Mouse (Mus musculus) olfactory bulb, adult 2 months (tissue): ENCODE measurements around the gene Rnf19b. TPM values are rescaled to one million over a fixed set of nuclear protein-coding genes. Genes with fewer than 3 reads are reported as not detected.

ENCODE experiments used
- H3K27ac ChIP-seq: fragments of 200-500 bp; 2 replicates; pipeline ENCODE4 v1.5.1; 2012; ENCODE audit warnings: low read depth, low read length; ENCODE audit not compliant: insufficient read depth
- H3K4me1 ChIP-seq: fragments of 200-500 bp; 2 replicates; pipeline ENCODE4 v1.6.1; 2012; ENCODE audit warnings: low read length; ENCODE audit not compliant: control insufficient read depth, insufficient read depth
- H3K4me3 ChIP-seq: fragments of 200-500 bp; 2 replicates; pipeline ENCODE4 v1.5.1; 2012; ENCODE audit warnings: mild to moderate bottlenecking, low read depth, low read length, moderate library complexity; ENCODE audit not compliant: insufficient read depth
- CTCF ChIP-seq: fragments of 200-500 bp; IDR thresholded peaks from 2 replicates; pipeline ENCODE4 v1.5.1; 2012; ENCODE audit warnings: low read depth, mild to moderate bottlenecking, low read length, moderate library complexity; ENCODE audit not compliant: insufficient read depth
- POLR2A ChIP-seq: fragments of 200-500 bp; IDR thresholded peaks from 2 replicates; pipeline ENCODE4 v1.6.1; 2012; ENCODE audit warnings: mild to moderate bottlenecking, low read depth, low read length, moderate library complexity; ENCODE audit not compliant: insufficient read depth
- WGBS: fragments of 180-500 bp; shearing (Covaris S2); methylation state at CpG from one replicate; pipeline ENCODE4 v1.1.7; 2018; 5-methylcytosine and 5-hydroxymethylcytosine counted together
- polyA plus RNA-seq: library from polyadenylated mRNA; stranded (reverse); fragments of >200 nt; gene quantifications from 2 replicates; pipeline ENCODE4 v1.2.4, GENCODE M21; 2012; ENCODE audit warnings: low replicate concordance; ENCODE audit not compliant: missing spikeins, insufficient read depth, insufficient read length

Gene Rnf19b
- polyA plus RNA-seq, 1 experiment = not detected

DNA sequence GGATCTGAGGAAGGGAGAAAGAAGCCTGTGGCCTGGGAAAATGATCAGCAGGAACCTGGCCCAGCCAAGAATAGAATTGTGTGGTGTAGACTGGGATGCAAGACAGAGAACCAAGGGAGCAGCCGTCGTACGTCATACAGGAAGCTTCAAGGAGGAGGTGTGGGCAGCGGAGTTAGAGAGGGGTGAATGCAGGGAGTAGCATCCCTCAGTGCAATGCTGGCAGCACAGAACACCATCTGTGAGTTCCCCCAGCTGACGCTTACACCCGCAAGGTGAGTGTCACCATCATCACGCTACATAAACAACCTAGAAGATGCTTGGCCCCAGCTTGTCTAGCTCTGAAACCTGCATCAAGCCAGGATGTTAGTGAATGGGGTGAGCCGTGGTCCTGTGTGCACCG is 38.3 kb upstream of the Rnf19b start:
- no peak overlapping the region for H3K27ac ChIP-seq
- H3K4me1 ChIP-seq = peaks cover 15% of the 10 kb centered on the region
- no peak for TF ChIP-seq CTCF
- TF ChIP-seq POLR2A = no peak
- H3K4me3 ChIP-seq = no peak overlapping the region
- WGBS = 57% methylated on average over 9 of the region's 9 CpGs

DNA sequence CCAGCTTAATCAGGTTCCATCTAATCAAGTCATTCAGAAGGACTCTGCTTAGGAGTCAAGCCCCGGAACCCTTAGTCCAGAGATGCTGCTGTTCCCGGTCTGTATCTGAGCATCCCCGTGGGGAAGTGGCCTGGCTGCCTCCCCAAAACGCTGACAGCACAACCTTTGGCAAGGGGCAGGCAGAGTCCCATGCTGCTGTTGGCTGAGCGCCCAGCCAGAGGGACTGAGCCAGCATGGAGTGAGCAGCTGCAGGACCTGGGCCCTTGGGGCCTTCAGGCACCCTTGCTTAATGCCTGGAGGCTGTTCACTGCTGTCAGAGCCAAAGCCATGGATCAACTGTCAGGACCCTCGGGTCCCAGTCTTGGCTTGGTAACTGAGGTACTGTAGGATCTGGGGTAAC is 37.6 kb upstream of the Rnf19b start:
- 38% methylated on average over 6 of the region's 6 CpGs for WGBS
- Histone ChIP-seq H3K27ac (no peak overlapping the region), H3K4me3 (no peak overlapping the region), H3K4me1 (peaks cover 15% of the 10 kb centered on the region)
- TF ChIP-seq POLR2A = no peak
- TF ChIP-seq CTCF = no peak

DNA sequence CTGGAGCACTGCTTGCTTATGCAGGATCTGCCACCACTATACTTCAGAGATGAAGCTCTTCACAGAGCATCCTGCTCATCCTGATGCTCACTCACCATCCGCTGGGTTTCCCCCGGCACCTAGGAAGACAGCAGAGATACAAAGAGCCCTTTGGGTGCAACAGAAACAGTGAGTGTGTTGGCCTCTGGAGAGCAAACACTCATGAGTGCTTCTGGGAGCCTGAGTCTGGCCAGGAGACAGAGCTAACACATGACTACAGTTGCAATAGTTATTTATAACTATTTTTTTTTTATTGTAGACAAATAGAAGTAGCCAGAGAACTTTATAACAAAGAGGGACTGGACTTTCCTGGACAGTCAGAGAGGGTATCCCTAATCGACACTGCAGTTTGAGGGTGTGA is 36.6 kb upstream of the Rnf19b start:
- H3K27ac ChIP-seq = no peak overlapping the region
- 92% methylated on average over 3 of the region's 3 CpGs for WGBS
- TF ChIP-seq POLR2A = no peak
- no peak for TF ChIP-seq CTCF
- no peak overlapping the region for H3K4me3 ChIP-seq
- peaks cover 15% of the 10 kb centered on the region for H3K4me1 ChIP-seq

DNA sequence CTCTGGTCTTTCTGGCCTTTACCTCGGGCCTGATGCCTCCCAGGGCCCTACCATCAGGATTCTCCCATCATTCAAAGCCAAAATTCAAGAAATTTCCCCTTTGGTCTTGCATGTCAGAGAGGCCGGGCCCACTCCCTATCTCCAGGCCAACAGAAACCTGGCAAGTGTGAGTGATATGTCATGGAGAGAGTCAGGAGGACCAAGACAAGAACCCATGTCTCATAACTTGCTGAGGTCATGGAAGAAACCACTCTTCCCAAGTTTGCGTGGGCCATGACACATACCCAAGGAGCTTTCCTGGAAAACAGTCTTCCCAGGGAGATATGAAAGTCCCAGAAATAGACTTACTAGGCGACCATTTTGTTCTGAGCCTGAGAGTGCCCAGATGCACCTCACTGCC is 36.2 kb upstream of the Rnf19b start:
- Histone ChIP-seq H3K27ac (no peak overlapping the region), H3K4me1 (peaks cover 15% of the 10 kb centered on the region), H3K4me3 (no peak overlapping the region)
- 83% methylated on average over 4 of the region's 4 CpGs for WGBS
- TF ChIP-seq POLR2A = no peak
- no peak for TF ChIP-seq CTCF

DNA sequence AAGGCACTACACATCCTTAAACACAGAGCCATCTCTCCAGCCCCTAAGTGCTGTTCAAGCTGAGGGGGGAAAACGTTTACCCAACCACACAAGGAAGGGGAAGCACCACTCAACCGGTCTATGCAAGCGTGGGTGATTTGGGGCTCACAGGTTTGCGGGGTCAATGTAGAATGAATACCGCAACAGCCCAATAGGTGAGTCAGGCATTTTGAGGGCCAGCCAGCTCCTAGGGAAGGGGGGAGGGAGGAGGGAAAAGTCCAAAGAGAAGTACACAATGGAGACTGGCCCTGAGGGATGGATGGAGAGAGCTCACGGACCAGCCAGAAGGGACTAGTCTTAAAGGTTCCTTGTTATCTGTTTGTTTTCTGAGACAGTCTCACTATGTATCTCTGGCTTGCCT is 34.2 kb upstream of the Rnf19b start:
- WGBS = 85% methylated on average over 6 of the region's 6 CpGs
- no peak for TF ChIP-seq POLR2A
- TF ChIP-seq CTCF = no peak
- Histone ChIP-seq H3K4me3 (no peak overlapping the region), H3K27ac (no peak overlapping the region), H3K4me1 (peaks cover 12% of the 10 kb centered on the region)

DNA sequence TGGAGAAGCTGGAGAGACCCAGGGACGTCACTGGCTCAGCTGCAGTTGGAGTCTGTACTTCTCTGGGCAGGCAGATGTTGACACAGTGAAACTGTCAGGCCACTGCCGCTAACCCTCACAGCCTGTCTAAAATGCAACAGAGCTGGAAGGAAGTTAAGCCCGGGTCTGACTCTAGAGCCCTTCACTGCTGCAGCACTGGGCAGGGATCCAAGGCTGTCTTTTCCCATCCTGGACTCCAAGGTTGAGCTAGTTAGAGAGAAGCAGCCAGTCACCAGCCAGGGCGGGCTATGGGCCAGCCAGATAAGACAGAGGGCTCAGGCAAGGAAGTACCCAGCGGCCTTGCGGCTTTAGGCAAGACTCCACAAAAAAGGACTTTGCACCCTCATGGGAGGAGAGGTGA is 33.3 kb upstream of the Rnf19b start:
- WGBS = 71% methylated on average over 6 of the region's 6 CpGs
- Histone ChIP-seq H3K27ac (no peak overlapping the region), H3K4me1 (peaks cover 8% of the 10 kb centered on the region), H3K4me3 (no peak overlapping the region)
- no peak for TF ChIP-seq CTCF
- no peak for TF ChIP-seq POLR2A

DNA sequence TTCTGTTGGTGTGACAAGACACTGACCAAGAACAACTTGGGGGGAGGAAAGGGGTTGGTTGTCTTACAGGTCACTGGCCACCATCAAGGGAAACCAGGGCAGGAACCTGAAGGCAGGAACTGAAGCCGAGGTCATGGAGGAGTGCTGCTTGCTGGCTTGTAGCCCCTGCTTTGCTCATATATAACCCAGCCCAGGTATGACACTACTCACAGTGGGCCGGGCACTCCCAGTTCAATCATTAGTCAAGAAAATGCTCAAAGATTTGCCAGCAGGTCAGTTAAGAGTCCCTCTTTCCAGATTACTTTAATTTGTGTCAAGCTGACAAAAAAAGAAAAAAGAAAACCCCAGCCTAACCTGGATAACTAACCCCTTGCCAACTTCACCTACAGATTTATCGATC is 32.4 kb upstream of the Rnf19b start:
- Histone ChIP-seq H3K27ac (no peak overlapping the region), H3K4me1 (peaks cover 3% of the 10 kb centered on the region; the same call in 1 of the 2 replicates), H3K4me3 (no peak overlapping the region)
- TF ChIP-seq POLR2A (no peak), CTCF (no peak)
- 99% methylated on average over 3 of the region's 3 CpGs for WGBS

DNA sequence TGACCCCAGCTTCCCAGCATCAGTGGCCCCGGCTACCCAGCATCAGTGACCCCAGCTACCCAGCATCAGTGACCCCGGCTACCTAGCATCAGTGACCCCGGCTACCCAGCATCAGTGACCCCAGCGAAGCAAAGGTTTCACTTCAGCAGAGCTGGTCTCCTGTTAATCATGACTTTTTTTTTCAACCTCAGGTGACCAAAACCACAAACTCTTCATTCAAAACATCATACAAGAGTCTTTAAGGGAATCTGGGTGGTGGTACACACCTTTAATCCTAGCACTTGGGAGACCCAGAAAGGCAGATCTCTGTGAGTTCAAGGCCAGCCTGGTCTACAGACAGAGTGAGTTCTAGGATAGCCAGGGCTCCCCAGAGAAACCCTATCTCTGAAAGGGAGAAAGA is 27.3 kb upstream of the Rnf19b start:
- Histone ChIP-seq H3K27ac (no peak overlapping the region), H3K4me3 (no peak overlapping the region), H3K4me1 (peaks cover 14% of the 10 kb centered on the region)
- TF ChIP-seq CTCF (no peak), POLR2A (no peak)
- WGBS = 86% methylated on average over 4 of the region's 4 CpGs

DNA sequence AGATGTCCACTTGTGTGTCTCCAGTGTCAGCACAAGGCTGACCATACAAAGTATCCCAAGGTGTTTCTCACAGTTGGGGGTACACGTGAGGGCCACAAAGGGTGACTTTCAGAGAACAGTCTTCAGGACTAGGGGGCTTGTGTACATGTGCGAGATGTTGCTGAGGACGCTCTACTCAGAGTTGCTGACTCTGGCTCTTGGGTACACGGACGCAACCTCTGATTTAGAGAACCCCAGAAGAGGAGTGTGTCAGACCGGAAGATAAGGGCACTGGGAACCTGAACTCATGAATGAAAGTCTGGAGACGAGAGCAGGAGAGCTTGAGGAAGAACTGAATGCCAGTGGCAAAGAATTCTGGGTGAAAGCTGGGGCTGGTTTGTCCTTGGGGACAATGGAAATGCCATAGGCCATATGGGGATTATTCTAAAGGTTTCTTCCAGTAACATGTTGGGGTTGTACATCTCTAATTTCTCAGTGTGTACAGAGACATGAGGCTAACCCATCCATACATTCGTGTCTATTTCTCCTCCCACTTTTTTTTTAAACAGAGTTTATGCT is 26.6 kb upstream of the Rnf19b start:
- H3K4me1 ChIP-seq = peaks cover 14% of the 10 kb centered on the region
- no peak overlapping the region for H3K27ac ChIP-seq
- no peak for TF ChIP-seq CTCF
- no peak for TF ChIP-seq POLR2A
- H3K4me3 ChIP-seq = no peak overlapping the region
- 90% methylated on average over 8 of the region's 8 CpGs for WGBS

DNA sequence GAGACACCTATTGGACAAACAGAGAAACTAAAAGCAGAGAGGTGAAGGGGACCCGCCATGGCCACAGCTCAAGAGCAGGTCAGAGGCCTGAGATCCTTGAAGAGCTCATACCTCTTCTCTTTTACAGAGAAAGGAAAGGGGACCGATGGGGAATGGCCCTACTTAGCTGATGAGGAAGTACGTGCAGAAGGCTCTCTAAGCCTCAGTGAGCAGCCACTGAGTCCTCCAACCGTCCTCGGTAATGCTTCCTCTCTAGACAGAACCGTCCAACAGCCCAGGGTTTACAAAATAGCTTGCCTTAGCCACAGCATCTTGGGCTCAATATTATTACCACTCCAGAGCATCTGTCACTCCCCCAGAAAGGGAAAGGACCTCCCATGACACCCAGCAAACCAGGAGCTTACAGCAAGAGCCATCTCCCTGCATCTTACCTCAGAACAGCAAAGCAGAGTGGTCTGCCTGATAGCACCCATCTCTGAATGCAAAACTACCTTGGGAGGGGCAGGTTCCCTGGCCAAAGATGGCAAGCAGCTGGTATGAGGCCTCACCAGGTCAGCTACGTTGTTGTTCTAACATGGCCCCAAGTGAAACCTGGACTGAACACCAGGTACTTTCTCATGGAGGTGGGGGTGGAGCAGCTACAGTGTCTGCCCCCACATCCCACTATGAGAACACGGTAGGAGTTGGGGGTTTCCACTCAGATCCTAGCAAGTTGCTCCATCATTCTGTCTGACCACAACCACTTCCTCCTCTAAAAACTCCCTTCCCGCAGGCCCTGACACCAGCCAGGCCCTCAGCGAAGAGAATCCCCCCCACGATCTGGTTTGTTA is 25.7 kb upstream of the Rnf19b start:
- TF ChIP-seq POLR2A (no peak), CTCF (no peak)
- Histone ChIP-seq H3K27ac (no peak overlapping the region), H3K4me3 (no peak overlapping the region), H3K4me1 (peaks cover 14% of the 10 kb centered on the region)
- WGBS = 87% methylated on average over 11 of the region's 11 CpGs
